8 mouse cellular contexts compared by ENCODE assay signal in the genomic region with DNA sequence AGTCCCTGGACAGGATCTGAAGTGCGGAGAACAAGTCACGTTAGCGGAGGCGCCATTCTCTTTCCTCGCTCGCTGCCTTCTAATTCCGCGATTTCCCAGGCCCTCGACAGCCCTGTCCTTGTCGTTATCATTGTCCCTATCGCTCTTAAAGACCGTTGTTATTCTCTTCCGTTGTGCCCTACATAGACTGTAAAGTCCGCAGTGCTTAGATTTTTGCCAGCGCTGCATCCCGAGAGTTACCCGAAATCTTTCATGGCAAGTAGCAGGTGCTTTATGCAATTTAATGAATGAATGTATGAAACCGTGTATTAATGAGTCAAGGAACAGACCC. TPM values are rescaled to one million over a fixed set of nuclear protein-coding genes. Genes with fewer than 3 reads are reported as not detected.
A peak's percentile ranks its signal among the peaks of the same experiment; 100 is the strongest.
DNase-seq lines count a peak whose midpoint lies in the region; ATAC-seq and TF ChIP-seq lines count a peak whose summit lies in the region.

No protein-coding gene starts in this region.

- intact Hi-C loops in heart, postnatal 25 days (cut with DNase I): loop anchor here (5.0 kb wide), 2 partner anchors 162 to 217 kb away; a partner anchor contains a TSS

- peaks cover 28% of the 10 kb centered on the region for H3K36me3 ChIP-seq in heart, embryonic 12.5 days
- H3K36me3 ChIP-seq in G1E (replicated peaks): peaks cover 32% of the 10 kb centered on the region
- H3K36me3 ChIP-seq in hindbrain, embryonic 12.5 days: peaks cover 22% of the 10 kb centered on the region

- H3K4me3 ChIP-seq in heart, embryonic 12.5 days: peak overlapping the region; percentile 97
- peak overlapping the region; percentile 95 for H3K4me3 ChIP-seq in G1E (ENCODE audit: low read depth, low read length)
- peak overlapping the region; percentile 86 for H3K4me3 ChIP-seq in hindbrain, embryonic 12.5 days

- peak overlapping the region; percentile 74 for H3K9ac ChIP-seq in heart, embryonic 12.5 days
- H3K9ac ChIP-seq in hindbrain, embryonic 12.5 days: peak overlapping the region; percentile 84

- H3K9me3 ChIP-seq in heart, embryonic 12.5 days (replicated peaks): 0 out of 2 replicates have a peak, but pooled peaks cover 3% of the 10 kb centered on the region
- peaks cover 3% of the 10 kb centered on the region for H3K9me3 ChIP-seq in G1E (replicated peaks)
- no peaks in the 10 kb centered on the region for H3K9me3 ChIP-seq in hindbrain, embryonic 12.5 days (replicated peaks)

- peak overlapping the region; percentile 93 for H3K4me2 ChIP-seq in heart, embryonic 12.5 days
- peak overlapping the region; percentile 82 for H3K4me2 ChIP-seq in hindbrain, embryonic 12.5 days (replicated peaks)

- no peak for DNase-seq in heart, postnatal 25 days (ENCODE audit: low spot score)
- DNase-seq in G1E (ENCODE audit: low spot score) (no peak), MN1 (ENCODE audit: low spot score) (no peak)
- DNase-seq in thymus, postnatal 25 days: no peak
- DNase-seq in kidney, postnatal 14 days: no peak

- peak overlapping the region; percentile 88 for H3K27ac ChIP-seq in heart, embryonic 12.5 days (ENCODE audit: poor library complexity, severe bottlenecking)
- peak overlapping the region; percentile 89 for H3K27ac ChIP-seq in hindbrain, embryonic 12.5 days

- WGBS in heart, embryonic 12.5 days: under 1% methylated on average over 18 of the region's 18 CpGs
- 1% methylated on average over 18 of the region's 18 CpGs for WGBS in hindbrain, embryonic 12.5 days

- no peaks in the 10 kb centered on the region for H3K27me3 ChIP-seq in heart, embryonic 12.5 days (replicated peaks)
- H3K27me3 ChIP-seq in G1E (ENCODE audit: insufficient read depth, low read length): peaks cover 14% of the 10 kb centered on the region
- no peaks in the 10 kb centered on the region for H3K27me3 ChIP-seq in hindbrain, embryonic 12.5 days

- peaks cover 12% of the 10 kb centered on the region for H3K4me1 ChIP-seq in heart, embryonic 12.5 days (replicated peaks)
- H3K4me1 ChIP-seq in G1E (ENCODE audit: insufficient read depth, low read depth, low read length): peaks cover 31% of the 10 kb centered on the region
- H3K4me1 ChIP-seq in hindbrain, embryonic 12.5 days: peaks cover 20% of the 10 kb centered on the region

- peak; percentile 22; the same call in 1 of the 2 replicates for ATAC-seq in heart, embryonic 12.5 days (ENCODE audit: insufficient number of reproducible peaks, low FRiP score)
- no peak for ATAC-seq in G1E (ENCODE audit: extremely low read depth, insufficient number of reproducible peaks, low FRiP score, poor library complexity, severe bottlenecking)
- ATAC-seq in hindbrain, embryonic 12.5 days (ENCODE audit: low FRiP score): peak; percentile 46; the same call in 1 of the 2 replicates
- peak; percentile 24 for ATAC-seq in megakaryocyte-erythroid progenitor cell, adult 5-6 weeks (replicated peaks; ENCODE audit: low FRiP score, low TSS enrichment, poor library complexity, severe bottlenecking)

- TF ChIP-seq CTCF in G1E (IDR thresholded peaks at IDR 0.05; ENCODE audit: low read depth, low read length): no peak

RNA-seq across cellular contexts. Expression of a gene that starts 0.4 kb away (rescaled TPM):
- polyA plus RNA-seq in heart, embryonic 12.5 days (2016; fragmentation: Nextera tagmentation; extraction: Ambion mirVana): 1,284 and 1,325 TPM in 2 replicates
- total RNA-seq in heart, postnatal 25 days (2021): 100 to 1,000 TPM; 282 to 287 TPM
- total RNA-seq in G1E (2014; fragmentation: Nextera tagmentation) (312 and 362 TPM in 2 replicates), G1E (2017) (143 and 153 TPM in 2 replicates)
- 1,989 and 2,415 TPM in 2 replicates for polyA plus RNA-seq in G1E (2012)
- polyA plus RNA-seq in hindbrain, embryonic 12.5 days (2016; fragmentation: Nextera tagmentation; extraction: Ambion mirVana): 728 and 823 TPM in 2 replicates
- total RNA-seq in megakaryocyte-erythroid progenitor cell, adult 5-6 weeks (2014; fragmentation: Nextera tagmentation): 744 and 848 TPM in 2 replicates
- total RNA-seq in megakaryocyte-erythroid progenitor cell, adult 5-6 weeks (2017): 84.8 and 115 TPM in 2 replicates

RNA-seq across cellular contexts. Expression of a gene that starts 8.2 kb away (rescaled TPM):
- 38.1 and 38.8 TPM in 2 replicates for polyA plus RNA-seq in heart, embryonic 12.5 days (2016; fragmentation: Nextera tagmentation; extraction: Ambion mirVana)
- 10 to 100 TPM; 23.8 to 26.2 TPM for total RNA-seq in heart, postnatal 25 days (2021)
- total RNA-seq in G1E (2014; fragmentation: Nextera tagmentation) (27.8 and 31.8 TPM in 2 replicates), G1E (2017) (45.5 and 47.0 TPM in 2 replicates)
- 5.3 and 14.1 TPM in 2 replicates for polyA plus RNA-seq in G1E (2012)
- 49.5 and 54.5 TPM in 2 replicates for polyA plus RNA-seq in hindbrain, embryonic 12.5 days (2016; fragmentation: Nextera tagmentation; extraction: Ambion mirVana)
- total RNA-seq in megakaryocyte-erythroid progenitor cell, adult 5-6 weeks (2014; fragmentation: Nextera tagmentation): 36.8 and 45.8 TPM in 2 replicates
- 16.8 and 19.8 TPM in 2 replicates for total RNA-seq in megakaryocyte-erythroid progenitor cell, adult 5-6 weeks (2017)

RNA-seq across cellular contexts. Expression of a gene that starts 8.2 kb away (rescaled TPM):
- 24.2 and 26.1 TPM in 2 replicates for polyA plus RNA-seq in heart, embryonic 12.5 days (2016; fragmentation: Nextera tagmentation; extraction: Ambion mirVana)
- total RNA-seq in heart, postnatal 25 days (2021): 10 to 100 TPM; 16.9 to 17.6 TPM
- total RNA-seq in G1E (2014; fragmentation: Nextera tagmentation): 90.0 and 96.0 TPM in 2 replicates
- 5.6 and 8.6 TPM in 2 replicates for total RNA-seq in G1E (2017)
- 11.7 and 13.9 TPM in 2 replicates for polyA plus RNA-seq in G1E (2012)
- polyA plus RNA-seq in hindbrain, embryonic 12.5 days (2016; fragmentation: Nextera tagmentation; extraction: Ambion mirVana): 31.6 and 38.6 TPM in 2 replicates
- 31.0 and 41.1 TPM in 2 replicates for total RNA-seq in megakaryocyte-erythroid progenitor cell, adult 5-6 weeks (2014; fragmentation: Nextera tagmentation)
- 13.6 and 18.6 TPM in 2 replicates for total RNA-seq in megakaryocyte-erythroid progenitor cell, adult 5-6 weeks (2017)

RNA-seq across cellular contexts. Expression of a gene that starts 22.2 kb away (rescaled TPM):
- 147 and 160 TPM in 2 replicates for polyA plus RNA-seq in heart, embryonic 12.5 days (2016; fragmentation: Nextera tagmentation; extraction: Ambion mirVana)
- total RNA-seq in heart, postnatal 25 days (2021): 10 to 100 TPM; 18.5 to 20.6 TPM
- total RNA-seq in G1E (2014; fragmentation: Nextera tagmentation) (38.1 and 47.6 TPM in 2 replicates), G1E (2017) (88.0 and 111 TPM in 2 replicates)
- 114 and 127 TPM in 2 replicates for polyA plus RNA-seq in G1E (2012)
- polyA plus RNA-seq in hindbrain, embryonic 12.5 days (2016; fragmentation: Nextera tagmentation; extraction: Ambion mirVana): 306 and 309 TPM in 2 replicates
- total RNA-seq in megakaryocyte-erythroid progenitor cell, adult 5-6 weeks (2014; fragmentation: Nextera tagmentation): 74.7 and 96.0 TPM in 2 replicates
- 61.6 and 108 TPM in 2 replicates for total RNA-seq in megakaryocyte-erythroid progenitor cell, adult 5-6 weeks (2017)

RNA-seq across cellular contexts. Expression of a gene that starts 48.4 kb away (rescaled TPM):
- 1,319 and 1,320 TPM in 2 replicates for polyA plus RNA-seq in heart, embryonic 12.5 days (2016; fragmentation: Nextera tagmentation; extraction: Ambion mirVana)
- total RNA-seq in heart, postnatal 25 days (2021): 100 to 1,000 TPM in 1 of 2 experiments, 10 to 100 TPM in 1; 90.1 to 120 TPM
- total RNA-seq in G1E (2014; fragmentation: Nextera tagmentation) (1,458 and 1,815 TPM in 2 replicates), G1E (2017) (554 and 587 TPM in 2 replicates)
- polyA plus RNA-seq in G1E (2012): 445 and 449 TPM in 2 replicates
- 1,295 and 1,383 TPM in 2 replicates for polyA plus RNA-seq in hindbrain, embryonic 12.5 days (2016; fragmentation: Nextera tagmentation; extraction: Ambion mirVana)
- total RNA-seq in megakaryocyte-erythroid progenitor cell, adult 5-6 weeks (2014; fragmentation: Nextera tagmentation): 550 and 746 TPM in 2 replicates
- 379 and 555 TPM in 2 replicates for total RNA-seq in megakaryocyte-erythroid progenitor cell, adult 5-6 weeks (2017)
